Mouse (Mus musculus) heart, adult 2 months (tissue): ENCODE data around the gene Gm13697.
"Not testable (repeated sequence)": the region's sequence is repeated elsewhere in the genome, so short reads cannot be mapped to it uniquely, and the experiment has no call there.

Experiments
- CTCF ChIP-seq: fragments of 200-600 bp; IDR thresholded peaks from 2 replicates; pipeline ENCODE4 v1.8.1; 2022; ENCODE audit warnings: antibody characterized with exemption, mild to moderate bottlenecking, moderate library complexity
- POLR2A ChIP-seq: fragments of 200-500 bp; IDR thresholded peaks from 2 replicates; pipeline ENCODE4 v1.6.1; 2011; ENCODE audit warnings: mild to moderate bottlenecking, low read depth, low read length, control low read depth; ENCODE audit not compliant: insufficient read depth

DNA sequence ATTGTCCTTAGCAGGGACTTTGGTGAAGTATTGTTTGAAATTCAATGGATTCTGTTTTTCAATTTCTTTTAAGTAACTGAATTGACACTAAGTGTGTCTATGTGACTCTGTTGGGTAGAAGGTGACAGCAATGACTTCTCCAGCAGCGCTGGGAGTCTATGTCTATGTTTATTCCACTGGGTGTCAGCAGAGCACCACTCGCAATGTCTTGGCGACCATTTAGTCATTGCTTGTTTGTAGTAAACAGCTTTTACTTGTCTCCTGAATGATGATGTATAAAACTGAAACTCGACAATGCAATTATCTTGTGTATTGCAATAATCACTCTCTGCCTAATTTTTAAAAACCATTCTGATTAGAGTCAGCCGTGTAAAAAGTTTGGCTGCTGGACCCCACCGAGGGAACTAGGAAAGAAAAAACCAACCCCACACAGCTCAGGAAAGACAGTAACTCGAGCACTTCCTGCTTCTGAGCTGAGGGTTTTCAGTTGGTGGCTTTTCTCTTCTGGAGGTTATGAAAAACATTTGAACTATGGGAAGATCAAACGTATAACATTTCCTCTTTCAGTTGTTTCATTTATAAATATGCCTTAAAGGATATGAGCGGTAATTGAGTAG, 9.2 kb downstream of the Gm13697 start:
- TF ChIP-seq CTCF, POLR2A: not testable (repeated sequence)
